Comparison of ENCODE assay signal across 8 mouse cellular contexts in genomic region chr2:170507734-170508133, GRCm38 (mm10). TPM values are rescaled to one million over a fixed set of nuclear protein-coding genes. Genes with fewer than 3 reads are reported as not detected.
DNase-seq lines count a peak whose midpoint lies in the region; ATAC-seq and TF ChIP-seq lines count a peak whose summit lies in the region.
"Had no signal": no experiment of that assay in that cellular context is flagged by ENCODE, and none has a peak within 500 bp of the region (broad histone marks: within the 10 kb centered on the region; RNA-seq: fewer than 3 reads in every experiment).

No protein-coding gene starts in this region.

- peaks cover 3% of the 10 kb centered on the region for H3K36me3 ChIP-seq in G1E (replicated peaks)
- H3K36me3 ChIP-seq in embryonic facial prominence, embryonic 10.5 days (replicated peaks) = no peaks in the 10 kb centered on the region
- H3K36me3 ChIP-seq in midbrain, embryonic 14.5 days (ENCODE audit: control insufficient read depth, insufficient read depth, low read length) = no peaks in the 10 kb centered on the region

- H3K9me3 ChIP-seq in G1E (replicated peaks) = no peaks in the 10 kb centered on the region
- H3K9me3 ChIP-seq in embryonic facial prominence, embryonic 10.5 days = no peaks in the 10 kb centered on the region
- H3K9me3 ChIP-seq in midbrain, embryonic 14.5 days (ENCODE audit: control insufficient read depth, low read length) = no peaks in the 10 kb centered on the region

- peak; percentile 23; the same call in 1 of the 2 replicates for ATAC-seq in G1E (ENCODE audit: extremely low read depth, insufficient number of reproducible peaks, low FRiP score, poor library complexity, severe bottlenecking)
- ATAC-seq in midbrain, embryonic 14.5 days (ENCODE audit: low FRiP score, low TSS enrichment) = no peak

- peaks cover 30% of the 10 kb centered on the region for H3K4me1 ChIP-seq in G1E (ENCODE audit: insufficient read depth, low read depth, low read length)
- H3K4me1 ChIP-seq in embryonic facial prominence, embryonic 10.5 days = peaks cover 24% of the 10 kb centered on the region
- H3K4me1 ChIP-seq in midbrain, embryonic 14.5 days (ENCODE audit: control insufficient read depth, insufficient read depth, low read length) = peaks cover 8% of the 10 kb centered on the region

- DNase-seq in G1E (ENCODE audit: low spot score) = peak; percentile 56
- DNase-seq in adrenal gland, postnatal 25 days = peak; percentile 77
- peak; percentile 81 for DNase-seq in embryonic facial prominence, embryonic 10.5 days (ENCODE audit: low spot score)
- peak; percentile 87 for DNase-seq in heart, postnatal 4 days
- peak; percentile 74 for DNase-seq in left cerebral cortex, adult 11 months (ENCODE audit: low spot score)
- peak; percentile 94 for DNase-seq in midbrain, embryonic 14.5 days
- peak; percentile 39 to 79 for DNase-seq in spleen, postnatal 10 days (ENCODE audit: low spot score in 2 of 2)

- no peak overlapping the region for H3K4me2 ChIP-seq in midbrain, embryonic 14.5 days (ENCODE audit: low read length)

- H3K4me3 ChIP-seq in G1E (ENCODE audit: low read depth, low read length) = no peak overlapping the region
- H3K4me3 ChIP-seq in embryonic facial prominence, embryonic 10.5 days = no peak overlapping the region
- H3K4me3 ChIP-seq in midbrain, embryonic 14.5 days (replicated peaks; ENCODE audit: low read depth, low read length) = no peak overlapping the region
- H3K4me3 ChIP-seq: myocyte had no signal

- peak; percentile 44 for TF ChIP-seq CTCF in G1E (IDR thresholded peaks at IDR 0.05; ENCODE audit: low read depth, low read length)

- WGBS in embryonic facial prominence, embryonic 10.5 days = 11% methylated on average over 10 of the region's 10 CpGs
- 8% methylated on average over 10 of the region's 10 CpGs for WGBS in midbrain, embryonic 14.5 days

- H3K27me3 ChIP-seq in G1E (ENCODE audit: insufficient read depth, low read length) = no peaks in the 10 kb centered on the region
- peaks cover 10% of the 10 kb centered on the region; the same call in 1 of the 2 replicates for H3K27me3 ChIP-seq in embryonic facial prominence, embryonic 10.5 days (replicated peaks; ENCODE audit: low read depth, poor library complexity, severe bottlenecking)
- no peaks in the 10 kb centered on the region for H3K27me3 ChIP-seq in midbrain, embryonic 14.5 days (ENCODE audit: control insufficient read depth, insufficient read depth, low read length)

- no peak overlapping the region for H3K9ac ChIP-seq in midbrain, embryonic 14.5 days (replicated peaks; ENCODE audit: low read length)

- no peak overlapping the region for H3K27ac ChIP-seq in embryonic facial prominence, embryonic 10.5 days (replicated peaks)
- H3K27ac ChIP-seq in midbrain, embryonic 14.5 days (replicated peaks; ENCODE audit: low read depth, low read length) = no peak overlapping the region

RNA-seq across cellular contexts. Expression of gene Cyp24a1, which starts 10.8 kb away (rescaled TPM):
- total RNA-seq in G1E (2014; fragmentation: Nextera tagmentation) (0.19 TPM in 1 of 2 replicates, not detected in the other), G1E (2017) (not detected in 2 replicates)
- not detected in 2 replicates for polyA plus RNA-seq in G1E (2012)
- not detected in 2 replicates for total RNA-seq in adrenal gland, postnatal 25 days (2021)
- not detected in 2 replicates for polyA plus RNA-seq in embryonic facial prominence, embryonic 10.5 days (2016; fragmentation: Nextera tagmentation; extraction: Ambion mirVana)
- not detected for total RNA-seq in heart, postnatal 4 days (2021)
- polyA plus RNA-seq in midbrain, embryonic 14.5 days (2014; fragmentation: Nextera tagmentation; extraction: Ambion mirVana) = 0.09 and 0.22 TPM in 2 replicates

RNA-seq across cellular contexts. Expression of gene Pfdn4, which starts 11.5 kb away (rescaled TPM):
- 41.2 and 42.6 TPM in 2 replicates for total RNA-seq in G1E (2014; fragmentation: Nextera tagmentation)
- 79.9 and 87.9 TPM in 2 replicates for total RNA-seq in G1E (2017)
- 6.1 and 7.5 TPM in 2 replicates for polyA plus RNA-seq in G1E (2012)
- total RNA-seq in adrenal gland, postnatal 25 days (2021) = 23.3 and 23.9 TPM in 2 replicates
- 91.9 and 96.9 TPM in 2 replicates for polyA plus RNA-seq in embryonic facial prominence, embryonic 10.5 days (2016; fragmentation: Nextera tagmentation; extraction: Ambion mirVana)
- 10 to 100 TPM; 15.4 to 17.2 TPM for total RNA-seq in heart, postnatal 4 days (2021)
- polyA plus RNA-seq in midbrain, embryonic 14.5 days (2014; fragmentation: Nextera tagmentation; extraction: Ambion mirVana) = 142 and 163 TPM in 2 replicates
